Mouse (Mus musculus) hindlimb bud, embryonic 11.5 days (tissue): ENCODE measurements around the gene Gm14496.
"Not testable (repeated sequence)": the region's sequence is repeated elsewhere in the genome, so short reads cannot be mapped to it uniquely, and the experiment has no call there.

Experiments
- DNase-seq: peaks from one replicate; pipeline ENCODE4 v3.0.0-alpha.2; 2012; ENCODE audit warnings: low read depth, low spot score; ENCODE audit errors: extremely low spot score

The Gm14496 gene

GRCm38 (mm10) chr2:181990829-181991228, at the start of gene Gm14496:
Gene Gm14496 (plus strand): TSS chr2:181991129.
- no peak for DNase-seq

DNA sequence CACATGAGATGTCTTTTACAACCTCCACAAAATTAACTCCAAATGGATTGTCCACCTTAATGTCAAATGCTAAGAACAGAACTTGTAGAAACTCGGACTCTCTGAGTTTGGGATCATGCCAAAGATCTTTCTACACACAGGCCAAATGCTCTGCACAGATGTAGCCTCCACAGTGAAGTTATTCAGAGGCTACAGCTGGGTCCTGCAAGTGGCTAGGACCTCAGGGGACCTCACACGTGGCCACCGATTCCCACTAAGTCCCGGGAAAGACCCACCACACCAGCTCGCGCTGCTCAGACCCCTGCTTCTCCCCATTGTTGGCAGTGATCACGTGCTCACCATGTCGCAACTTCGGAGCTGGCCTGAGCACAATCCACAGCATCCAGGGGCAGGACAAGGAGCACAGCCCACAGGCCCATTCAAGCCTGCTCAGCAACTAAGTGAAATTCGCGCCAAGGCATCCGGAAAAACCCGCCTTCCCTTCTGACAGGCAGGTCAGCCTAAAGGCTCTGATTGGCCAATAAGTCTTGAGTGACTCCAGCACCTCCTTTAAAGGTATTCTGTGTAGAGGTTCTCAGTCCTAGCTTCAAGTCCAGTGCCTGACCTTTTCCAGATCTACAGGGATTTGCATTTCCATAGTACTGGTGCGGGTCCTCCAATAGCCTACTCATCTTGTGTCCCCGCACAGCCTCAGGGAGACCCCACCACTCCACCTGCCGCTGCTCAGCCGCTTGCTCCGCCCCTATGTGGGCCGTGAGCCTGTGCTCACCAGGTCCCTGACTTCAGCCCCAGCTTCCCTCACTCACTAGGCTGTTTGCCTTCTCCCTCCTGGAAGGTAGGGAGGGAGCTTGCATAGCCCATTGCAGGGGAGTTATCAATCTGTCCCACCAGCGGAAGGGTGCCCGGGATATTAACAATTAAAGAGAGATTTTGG, 37.9 kb upstream of the Gm14496 start:
- not testable (repeated sequence) for DNase-seq

DNA sequence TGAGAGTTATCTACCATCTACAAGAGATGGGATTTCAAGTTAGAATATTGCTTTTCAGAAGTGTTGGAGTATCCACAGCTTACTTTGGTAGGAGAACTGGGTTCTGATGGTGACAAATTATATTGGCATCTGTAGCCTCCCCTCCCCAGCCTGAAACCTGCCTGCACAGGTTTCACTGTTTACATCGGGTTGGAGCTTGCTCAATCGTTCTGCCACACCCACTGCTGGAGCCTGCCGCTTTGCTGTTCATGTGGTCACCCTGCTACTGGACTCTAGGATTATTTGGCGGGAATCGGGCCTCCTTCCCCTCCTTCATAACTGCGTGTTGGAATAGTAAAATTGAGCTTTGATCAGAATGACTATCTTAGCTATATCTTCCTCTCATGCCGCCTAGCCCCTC, 22.5 kb upstream of the Gm14496 start:
- DNase-seq = no peak

DNA sequence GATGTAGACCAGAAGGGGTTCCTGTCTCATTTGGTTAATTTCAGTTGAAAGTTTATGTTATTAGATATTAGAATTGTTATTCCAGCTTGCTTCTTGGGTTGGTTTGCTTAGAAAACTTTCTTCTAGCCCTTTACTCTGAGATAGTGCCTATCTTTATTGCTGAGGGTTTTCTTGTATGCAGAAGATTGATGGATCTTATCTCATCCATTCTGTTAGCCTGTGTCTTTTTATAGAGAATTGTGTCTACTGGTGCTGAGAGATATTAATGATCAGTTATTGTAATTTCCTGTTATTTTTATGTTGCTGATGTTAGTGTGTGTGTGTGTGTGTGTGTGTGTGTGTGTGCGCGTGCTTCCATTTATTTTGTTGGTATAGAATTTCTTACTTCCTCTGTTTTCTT, 21.7 kb upstream of the Gm14496 start:
- no peak for DNase-seq

- not testable (repeated sequence) for DNase-seq
Measured at GRCm38 (mm10) chr2:181981969-181982368, 9.0 kb upstream of the Gm14496 start.
